Mouse (Mus musculus): ENCODE data around the gene Pld1.

GRCm38 (mm10) chr3:27963795-27964201, 25.3 kb downstream of the Pld1 start:
- no peak for TF ChIP-seq GATA1 (IDR thresholded peaks at IDR 0.05; ENCODE audit: borderline replicate concordance, low read length)
- no peak for TF ChIP-seq FLI1 (IDR thresholded peaks at IDR 0.05; ENCODE audit: low read length)

All from megakaryocyte, embryonic 14.5 days (primary cell).